Mouse (Mus musculus) embryo, embryonic 9.5 days (tissue): ENCODE data around the gene Hes7.
A peak's percentile ranks its signal among the peaks of the same experiment; 100 is the strongest.

Experiments used
- DNase-seq: peaks from one replicate; pipeline ENCODE4 v3.0.0-alpha.2; 2017; ENCODE audit errors: extremely low spot score

The Hes7 gene

GRCm38 (mm10) chr11:69101604-69102402 lies 18.4 kb upstream of the Hes7 start:
- DNase-seq = no peak

GRCm38 (mm10) chr11:69102403-69102725 lies 17.8 kb upstream of the Hes7 start:
- DNase-seq = no peak

- no peak for DNase-seq
Observed at GRCm38 (mm10) chr11:69103121-69103520, 17.1 kb upstream of the Hes7 start.

GRCm38 (mm10) chr11:69103531-69104435 lies 16.4 kb upstream of the Hes7 start:
- DNase-seq = no peak

- no peak for DNase-seq
Observed at GRCm38 (mm10) chr11:69104487-69104886, 15.7 kb upstream of the Hes7 start.

- DNase-seq = no peak
Observed at GRCm38 (mm10) chr11:69105227-69105626, 15.0 kb upstream of the Hes7 start.

GRCm38 (mm10) chr11:69105796-69106195 lies 14.4 kb upstream of the Hes7 start:
- DNase-seq = no peak

GRCm38 (mm10) chr11:69106299-69106698 lies 13.9 kb upstream of the Hes7 start:
- DNase-seq = no peak

GRCm38 (mm10) chr11:69106842-69107241 lies 13.4 kb upstream of the Hes7 start:
- DNase-seq = no peak

GRCm38 (mm10) chr11:69107676-69108075 lies 12.5 kb upstream of the Hes7 start:
- DNase-seq = no peak

- DNase-seq = no peak
Observed at GRCm38 (mm10) chr11:69108223-69108622, 12.0 kb upstream of the Hes7 start.

- no peak for DNase-seq
Observed at GRCm38 (mm10) chr11:69109032-69109900, 10.9 kb upstream of the Hes7 start.

GRCm38 (mm10) chr11:69110319-69111046 lies 9.7 kb upstream of the Hes7 start:
- peak; percentile 97 for DNase-seq

- no peak for DNase-seq
Observed at GRCm38 (mm10) chr11:69111051-69111810, 9.0 kb upstream of the Hes7 start.

- no peak for DNase-seq
Observed at GRCm38 (mm10) chr11:69111865-69112264, 8.3 kb upstream of the Hes7 start.

GRCm38 (mm10) chr11:69114018-69114417 lies 6.2 kb upstream of the Hes7 start:
- DNase-seq = no peak

GRCm38 (mm10) chr11:69114621-69115020 lies 5.6 kb upstream of the Hes7 start:
- no peak for DNase-seq

- DNase-seq = no peak
Observed at GRCm38 (mm10) chr11:69116843-69117242, 3.4 kb upstream of the Hes7 start.

- DNase-seq = peak; percentile 74
Observed at GRCm38 (mm10) chr11:69117737-69118695, 2.2 kb upstream of the Hes7 start.
